Mouse (Mus musculus) lung, postnatal 10 days (tissue): ENCODE results near the gene Papolb.

Experiments
- DNase-seq: peaks from one replicate; pipeline ENCODE4 v3.0.0; 2021

Papolb gene

GRCm38 (mm10) chr5:142529915-142530314 lies at the start of gene Papolb:
Papolb (minus strand) TSS chr5:142530076.
- DNase-seq = no peak

- DNase-seq = no peak
Observed at GRCm38 (mm10) chr5:142578192-142578591, 48.3 kb upstream of the Papolb start.

GRCm38 (mm10) chr5:142576832-142577231 lies 47.0 kb upstream of the Papolb start:
- no peak for DNase-seq

- no peak for DNase-seq
Observed at GRCm38 (mm10) chr5:142574323-142575057, 44.6 kb upstream of the Papolb start.

- DNase-seq = no peak
Observed at GRCm38 (mm10) chr5:142564606-142565005, 34.7 kb upstream of the Papolb start.

GRCm38 (mm10) chr5:142560261-142560660 lies 30.4 kb upstream of the Papolb start:
- DNase-seq = no peak

GRCm38 (mm10) chr5:142557397-142558067 lies 27.7 kb upstream of the Papolb start:
- peak; percentile 81 for DNase-seq

GRCm38 (mm10) chr5:142556721-142557120 lies 26.8 kb upstream of the Papolb start:
- no peak for DNase-seq

- no peak for DNase-seq
Observed at GRCm38 (mm10) chr5:142555866-142556265, 26.0 kb upstream of the Papolb start.

- DNase-seq = peak; percentile 98
Observed at GRCm38 (mm10) chr5:142550706-142551652, 21.1 kb upstream of the Papolb start, which contains the start of gene Radil. Radil (minus strand) TSS chr5:142551098.

GRCm38 (mm10) chr5:142549961-142550705 lies 20.3 kb upstream of the Papolb start:
- peak; percentile 39 for DNase-seq

GRCm38 (mm10) chr5:142549441-142549840 lies 19.6 kb upstream of the Papolb start:
- peak; percentile 21 for DNase-seq

GRCm38 (mm10) chr5:142547066-142547465 lies 17.2 kb upstream of the Papolb start:
- DNase-seq = peak; percentile 10

- DNase-seq = no peak
Observed at GRCm38 (mm10) chr5:142546344-142546743, 16.5 kb upstream of the Papolb start.

GRCm38 (mm10) chr5:142545014-142545795 lies 15.3 kb upstream of the Papolb start:
- peak; percentile 24 for DNase-seq

GRCm38 (mm10) chr5:142537286-142537685 lies 7.4 kb upstream of the Papolb start:
- no peak for DNase-seq

- DNase-seq = no peak
Observed at GRCm38 (mm10) chr5:142535388-142535787, 5.5 kb upstream of the Papolb start.

GRCm38 (mm10) chr5:142524711-142525464 lies 5.0 kb downstream of the Papolb start:
- peak; percentile 70 for DNase-seq

- DNase-seq = no peak
Observed at GRCm38 (mm10) chr5:142521195-142521866, 8.5 kb downstream of the Papolb start.

- no peak for DNase-seq
Observed at GRCm38 (mm10) chr5:142520360-142520759, 9.5 kb downstream of the Papolb start.
